Mouse (Mus musculus): Measurements from ENCODE around the gene Mcam. TPM values are rescaled to one million over a fixed set of nuclear protein-coding genes. Genes with fewer than 3 reads are reported as not detected.

Mcam gene
- total RNA-seq, 2 experiments from 2014 or later = 0.12 TPM; not detected in 1

GRCm38 (mm10) chr9:44134851-44135730, 822 bp downstream of the Mcam start:
- ATAC-seq (replicated peaks; ENCODE audit: poor library complexity) = 0 out of 2 replicates have a peak, but pooled peaks have one; percentile 13

GRCm38 (mm10) chr9:44135731-44136411, 1.6 kb downstream of the Mcam start:
- ATAC-seq (replicated peaks; ENCODE audit: poor library complexity) = 0 out of 2 replicates have a peak, but pooled peaks have one; percentile 20

- no peak for ATAC-seq (replicated peaks; ENCODE audit: poor library complexity)
Observed at GRCm38 (mm10) chr9:44137846-44138245, 3.6 kb downstream of the Mcam start.

DNA sequence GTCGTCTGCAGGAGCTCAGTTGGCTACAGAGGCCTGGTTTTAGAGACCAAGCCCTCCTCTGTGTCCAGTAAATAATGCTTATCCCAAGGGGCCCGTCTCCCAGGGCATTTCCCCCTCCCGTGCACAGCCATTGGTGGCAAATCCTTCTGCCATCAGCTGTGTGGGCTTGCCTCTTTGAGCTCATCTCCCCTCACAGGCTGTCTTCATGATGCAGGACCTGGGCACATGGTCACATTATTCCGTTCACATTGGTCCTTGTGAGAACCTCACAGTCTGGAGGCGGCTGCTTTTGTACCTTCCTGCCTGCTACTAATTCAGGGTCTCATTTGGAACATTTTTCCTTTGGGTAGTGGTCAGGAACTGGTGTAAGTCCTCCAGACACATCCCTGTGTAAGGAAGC, 7.7 kb downstream of the Mcam start:
- ATAC-seq (replicated peaks; ENCODE audit: poor library complexity) = no peak

DNA sequence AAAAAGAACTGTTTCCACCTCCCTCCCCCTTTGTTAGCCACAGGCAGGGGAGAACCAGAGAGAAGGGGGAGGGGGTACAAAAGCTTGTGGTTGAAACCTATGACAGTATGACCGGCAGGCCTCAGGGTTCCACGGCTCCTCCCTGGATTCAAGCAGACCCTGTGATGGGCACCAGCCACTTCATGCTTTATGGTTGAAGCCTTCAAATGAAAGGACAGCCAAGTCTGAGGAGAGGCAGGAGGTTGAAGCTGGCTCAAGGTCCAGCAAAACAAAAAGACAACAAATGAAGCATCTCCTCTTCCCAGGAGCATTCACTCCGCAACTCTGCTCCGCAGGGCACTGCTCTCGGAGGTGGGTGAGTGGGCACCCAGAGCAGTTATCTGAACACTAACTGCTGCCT, 9.2 kb downstream of the Mcam start:
- ATAC-seq (replicated peaks; ENCODE audit: poor library complexity) = no peak

DNA sequence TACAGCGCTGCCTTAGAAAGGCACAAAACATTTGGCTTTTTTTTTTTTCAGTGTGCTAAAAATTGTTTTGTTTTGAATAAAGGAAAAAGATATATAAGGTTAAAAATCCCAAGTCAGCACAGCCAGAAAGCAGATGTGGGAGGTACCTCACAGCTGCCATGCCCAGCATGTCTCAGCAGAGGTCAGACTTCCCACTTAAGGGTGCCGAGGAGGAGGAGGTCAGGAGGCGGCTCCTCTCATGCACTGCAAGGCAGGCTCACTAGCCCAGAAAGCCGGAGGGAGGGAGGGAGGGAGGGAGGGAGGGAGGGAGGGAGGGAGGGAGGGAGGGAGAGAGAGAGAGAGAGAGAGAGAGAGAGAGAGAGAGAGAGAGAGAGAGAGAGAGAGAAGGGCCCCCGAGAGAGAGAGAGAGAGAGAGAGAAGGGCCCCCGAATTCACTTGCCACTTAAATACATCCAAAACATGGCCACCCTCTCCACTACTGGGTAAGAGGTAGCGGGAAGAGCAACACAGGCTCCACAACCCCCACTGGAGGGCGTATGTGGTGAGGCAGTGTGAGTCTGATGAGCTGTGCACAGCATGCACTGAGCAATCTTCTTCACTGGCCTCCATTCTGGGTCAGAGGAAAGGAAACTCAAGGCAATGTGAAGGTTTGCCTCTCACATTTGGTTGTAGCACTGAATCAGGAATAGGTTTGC, 9.9 kb downstream of the Mcam start:
- no peak for ATAC-seq (replicated peaks; ENCODE audit: poor library complexity)

DNA sequence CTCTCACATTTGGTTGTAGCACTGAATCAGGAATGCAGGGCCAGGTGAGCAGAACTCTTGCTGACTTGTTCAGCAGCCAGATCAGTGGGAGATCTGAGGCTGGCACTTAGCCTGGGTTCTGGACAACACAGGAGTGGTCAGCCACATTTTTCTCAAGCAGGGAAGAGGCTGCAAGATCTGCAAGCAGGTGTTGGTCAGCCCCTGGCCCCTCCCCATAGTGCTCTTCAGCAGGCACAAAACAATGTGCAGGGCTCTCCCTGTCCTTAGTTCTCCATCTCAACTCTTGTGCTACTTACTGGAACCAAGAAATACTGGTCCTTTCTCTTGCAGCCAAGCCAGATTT, 10.4 kb downstream of the Mcam start:
- no peak for ATAC-seq (replicated peaks; ENCODE audit: poor library complexity)

DNA sequence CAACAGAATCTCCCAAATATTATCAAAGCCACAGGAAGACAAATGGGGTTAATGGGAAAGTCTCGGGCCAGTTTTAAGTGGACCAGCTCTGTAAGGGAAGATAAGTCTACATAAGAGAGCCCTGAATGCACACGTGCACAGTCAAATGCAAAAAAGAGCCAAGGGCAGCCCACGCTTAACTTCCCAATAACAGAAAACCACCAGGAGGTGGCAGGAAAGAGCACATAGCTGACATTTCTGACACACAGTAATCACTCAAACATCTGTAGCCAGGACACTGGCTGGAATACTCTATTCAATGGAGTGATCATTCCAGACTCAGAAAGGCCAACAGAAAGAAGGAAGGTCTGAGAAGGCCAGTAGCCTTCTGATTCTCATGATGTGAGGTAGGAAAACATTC, 13.0 kb downstream of the Mcam start:
- ATAC-seq (replicated peaks; ENCODE audit: poor library complexity) = peak; percentile 65

DNA sequence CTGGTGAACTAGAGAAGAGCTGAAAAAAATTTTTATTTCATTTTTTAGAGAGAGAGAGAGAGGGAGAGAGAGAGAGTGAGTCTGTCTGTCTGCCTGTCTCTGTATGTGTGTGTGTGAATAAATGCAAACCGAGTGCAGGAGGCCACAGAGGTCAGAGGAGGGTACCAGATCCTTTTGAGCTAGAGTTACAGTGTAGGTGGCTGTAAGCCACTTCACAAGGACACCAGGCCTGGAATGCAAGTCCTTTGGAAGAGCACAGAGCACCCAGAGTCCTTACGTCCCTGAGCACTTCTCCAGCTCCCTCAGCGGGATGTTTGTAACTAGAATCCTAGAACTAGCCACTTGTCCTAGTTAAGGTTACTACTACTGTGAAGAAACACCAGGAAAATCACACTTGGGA, 25.6 kb downstream of the Mcam start:
- ATAC-seq (replicated peaks; ENCODE audit: poor library complexity) = no peak

DNA sequence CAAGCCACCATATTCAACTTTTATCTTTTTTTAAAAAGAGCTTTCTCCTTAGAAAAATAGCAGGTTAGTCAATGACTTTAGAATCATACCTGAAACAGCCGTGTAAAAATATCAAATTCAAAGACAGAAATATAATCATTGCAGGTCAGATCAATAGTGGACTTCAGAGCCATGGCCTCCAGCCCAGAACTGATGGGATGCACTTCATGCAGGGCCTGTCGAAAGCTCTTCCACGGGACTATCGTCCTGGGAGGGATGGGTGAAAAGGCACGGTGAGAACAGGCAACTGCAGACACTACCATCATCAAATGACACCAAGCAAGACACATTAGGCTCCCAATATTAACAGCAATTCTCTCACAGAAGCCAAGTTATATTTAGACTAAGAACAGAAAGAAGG, 34.7 kb downstream of the Mcam start:
- ATAC-seq (replicated peaks; ENCODE audit: poor library complexity) = no peak

DNA sequence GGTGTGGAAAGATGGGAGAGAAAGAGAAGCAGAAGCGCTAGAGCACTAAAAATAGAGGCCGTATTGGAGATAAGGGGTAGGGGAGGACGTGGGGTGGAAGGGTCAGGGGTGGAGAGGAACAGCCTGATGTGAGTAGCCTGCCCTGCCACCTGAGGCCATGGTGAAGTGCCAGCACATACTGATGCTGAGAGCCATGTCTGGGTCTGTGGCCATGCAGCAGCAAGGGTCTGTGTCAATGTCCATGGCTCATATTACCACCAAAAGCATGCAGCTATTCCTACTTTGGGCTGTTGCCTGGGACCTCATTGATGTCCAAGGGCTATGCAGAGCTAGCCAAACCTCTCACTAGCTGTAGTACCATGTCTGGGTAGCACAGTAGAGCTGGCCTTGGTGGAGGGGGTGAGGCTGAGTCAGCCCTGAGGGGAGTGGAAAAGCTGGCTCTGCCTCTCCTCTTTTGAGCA, 36.5 kb downstream of the Mcam start:
- ATAC-seq (replicated peaks; ENCODE audit: poor library complexity) = no peak

DNA sequence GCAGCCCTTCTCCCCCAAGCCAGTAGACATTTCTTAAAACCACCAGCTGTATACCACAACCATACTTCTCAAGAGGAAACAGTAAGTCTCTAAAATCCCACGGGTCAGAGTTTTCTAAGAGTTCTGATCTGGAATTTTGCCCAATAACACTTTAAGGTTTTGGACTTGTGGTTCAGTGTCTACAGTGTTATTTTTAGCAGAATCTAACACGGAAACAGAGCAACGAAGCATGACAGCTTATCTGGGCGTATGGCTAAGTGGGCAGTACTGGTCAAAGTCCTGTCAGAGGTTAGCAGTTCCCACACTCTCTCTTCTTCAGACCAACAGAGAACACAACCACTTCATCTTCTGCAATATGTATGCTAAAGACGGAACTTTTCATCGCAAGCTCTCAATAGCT, 41.3 kb downstream of the Mcam start:
- ATAC-seq (replicated peaks; ENCODE audit: poor library complexity) = peak; percentile 18; the same call in 1 of the 2 replicates

DNA sequence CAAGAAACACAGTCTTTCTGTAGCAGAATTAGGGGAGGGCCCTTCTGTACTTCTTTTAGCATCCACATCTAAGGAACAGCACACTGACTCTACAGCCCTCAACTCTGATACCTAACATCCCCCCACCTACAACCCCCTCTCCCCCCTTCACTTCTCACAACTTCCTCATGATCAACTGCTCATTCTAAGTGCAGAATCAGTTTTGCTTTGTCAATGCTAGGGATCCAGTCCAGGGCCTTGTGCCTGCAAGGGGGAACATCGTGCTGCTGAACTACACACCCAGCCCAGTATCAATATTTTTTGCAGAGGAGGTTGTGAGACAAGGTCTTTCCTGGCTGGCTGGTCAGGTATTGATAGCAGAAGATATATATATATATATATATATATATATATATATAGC, 41.7 kb downstream of the Mcam start:
- ATAC-seq (replicated peaks; ENCODE audit: poor library complexity) = peak; percentile 63

DNA sequence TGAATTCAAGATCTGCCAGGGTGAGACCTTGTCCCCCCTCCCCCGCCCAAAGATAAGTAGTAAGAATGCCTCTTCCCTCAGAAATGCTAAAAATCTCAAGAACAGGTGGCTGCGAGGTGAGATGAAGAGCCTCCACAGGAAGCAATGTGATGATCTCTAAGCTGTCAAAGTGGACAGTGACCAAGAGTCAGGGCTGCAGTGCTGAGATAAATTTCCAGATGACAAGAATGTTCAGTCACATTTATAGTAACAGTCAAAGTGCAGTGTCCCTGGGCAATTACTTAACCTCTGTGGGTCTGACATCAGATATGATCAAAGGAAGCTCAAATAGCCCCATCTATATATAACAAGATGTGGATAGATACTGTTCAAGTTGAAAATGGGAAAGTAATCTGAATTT, 43.1 kb downstream of the Mcam start:
- no peak for ATAC-seq (replicated peaks; ENCODE audit: poor library complexity)

DNA sequence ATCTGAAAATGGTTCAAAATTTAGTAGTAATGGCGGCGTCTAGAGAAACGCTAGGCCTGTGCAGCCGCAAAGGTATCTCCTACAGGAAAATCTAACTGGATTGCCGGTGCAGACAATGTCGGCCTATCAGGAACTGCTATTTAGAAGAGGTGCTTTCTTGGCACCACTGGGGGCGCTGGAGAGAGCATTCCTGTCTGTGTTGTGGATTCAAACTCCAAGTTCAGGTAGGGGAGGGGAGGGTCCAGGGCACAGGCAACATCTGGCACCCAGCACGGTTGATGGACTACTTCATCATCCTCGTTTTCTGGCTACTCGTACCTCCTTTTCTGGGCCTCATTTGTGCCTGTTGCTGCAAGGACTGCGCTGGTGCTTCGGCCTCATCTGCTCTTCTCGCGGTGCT, 44.1 kb downstream of the Mcam start:
- ATAC-seq (replicated peaks; ENCODE audit: poor library complexity) = peak; percentile 63

GRCm38 (mm10) chr9:44178811-44179210, 44.5 kb downstream of the Mcam start:
- ATAC-seq (replicated peaks; ENCODE audit: poor library complexity) = no peak

DNA sequence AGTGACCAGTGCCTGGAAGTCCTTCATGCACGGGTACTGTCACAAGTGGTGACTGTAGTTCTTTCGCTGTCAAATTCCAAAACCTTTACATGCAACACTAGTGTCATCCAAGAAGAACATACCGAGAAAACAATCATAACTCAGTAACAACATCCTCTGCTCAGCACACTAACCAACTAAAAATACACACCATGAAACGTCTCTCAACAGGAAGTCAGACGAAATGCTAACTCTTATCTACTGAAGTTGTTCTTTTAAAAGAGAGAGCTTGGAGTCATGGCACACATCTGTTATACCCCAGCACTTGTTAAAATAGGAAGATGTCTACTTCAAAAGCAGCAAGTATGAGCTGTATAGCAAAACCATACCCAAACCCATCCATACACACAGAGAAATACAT, 47.3 kb downstream of the Mcam start:
- ATAC-seq (replicated peaks; ENCODE audit: poor library complexity) = no peak

DNA sequence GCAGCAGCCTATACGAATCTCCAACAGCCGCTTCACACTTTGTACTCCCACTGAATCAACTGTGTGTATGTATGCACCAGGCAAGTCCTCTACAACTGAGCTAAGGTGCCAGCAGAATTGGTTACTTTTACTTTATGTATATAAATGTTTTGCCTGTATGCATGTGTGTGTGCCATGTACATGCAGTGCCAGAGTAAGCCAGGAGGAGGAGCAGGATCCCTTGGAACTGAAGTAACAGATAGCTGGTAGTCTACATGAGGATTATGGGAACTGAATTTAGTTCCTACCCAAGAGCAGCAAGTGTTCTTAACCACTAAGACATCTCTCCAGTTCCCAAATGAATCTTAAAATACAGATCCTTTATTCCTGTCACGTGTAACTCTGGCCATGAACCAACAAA, 48.0 kb downstream of the Mcam start:
- ATAC-seq (replicated peaks; ENCODE audit: poor library complexity) = peak; percentile 90

DNA sequence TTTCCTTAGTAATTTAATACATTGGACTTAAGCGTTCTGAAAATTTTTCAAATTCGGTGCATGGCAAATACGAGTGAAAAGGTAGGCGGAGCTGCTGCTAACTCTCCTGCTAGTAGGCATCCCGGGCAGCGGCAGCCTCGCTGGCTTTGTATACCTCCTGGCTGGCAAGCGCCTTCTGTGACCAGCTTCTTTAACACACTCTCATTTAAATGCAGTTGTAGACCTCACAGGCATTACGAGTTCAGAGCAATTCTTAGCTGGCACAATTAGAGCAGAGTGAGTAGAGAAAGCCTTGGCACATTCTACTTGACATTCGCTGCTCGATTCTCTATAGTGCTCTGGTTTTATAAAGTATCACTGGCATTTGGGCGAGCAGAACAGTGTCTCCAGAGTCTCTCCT, 54.0 kb downstream of the Mcam start:
- no peak for ATAC-seq (replicated peaks; ENCODE audit: poor library complexity)

DNA sequence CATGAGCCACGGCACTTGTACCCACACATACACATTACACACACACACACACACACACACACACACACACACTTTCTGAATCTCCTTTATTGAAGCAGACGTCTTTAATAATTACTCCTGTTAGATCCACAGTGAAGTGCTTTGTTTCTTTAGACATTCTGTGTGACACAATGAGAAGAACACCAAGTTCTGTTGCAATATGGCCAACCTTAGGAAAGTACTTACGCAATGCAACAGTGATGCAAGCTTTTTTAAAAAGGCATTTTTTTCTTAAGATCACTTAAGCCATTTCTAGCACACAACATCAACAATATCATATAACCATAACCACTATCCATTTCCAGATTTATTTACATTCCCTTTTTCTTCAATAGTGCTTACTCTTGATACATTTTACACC, 56.9 kb downstream of the Mcam start:
- ATAC-seq (replicated peaks; ENCODE audit: poor library complexity) = peak; percentile 73

DNA sequence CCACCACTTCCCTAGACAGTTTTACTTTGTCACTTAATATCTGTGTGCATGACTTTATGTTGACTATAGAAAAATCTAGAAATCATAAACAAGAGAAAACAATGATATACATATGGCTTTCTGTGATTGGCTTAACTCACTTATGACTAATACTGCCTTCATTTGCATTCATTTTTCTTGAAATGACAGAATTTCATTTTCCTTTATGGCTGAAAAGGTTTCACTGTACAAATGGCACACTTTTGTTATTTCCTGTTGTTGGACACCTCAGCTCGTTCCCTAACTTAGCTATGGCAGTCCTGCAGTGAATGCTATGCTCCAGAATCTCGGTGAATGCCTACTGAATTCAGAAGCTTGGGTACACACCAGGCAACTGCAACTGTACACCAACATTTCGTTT, 58.0 kb downstream of the Mcam start:
- ATAC-seq (replicated peaks; ENCODE audit: poor library complexity) = no peak
